Mouse (Mus musculus) limb, embryonic 11.5 days (tissue): Measurements from ENCODE around the gene Slc17a3. TPM values are rescaled to one million over a fixed set of nuclear protein-coding genes. Genes with fewer than 3 reads are reported as not detected.

ENCODE experiments used
- ATAC-seq: fragments of 200-750 bp; cut with Nextera tagmentation; 2 replicates; pipeline ENCODE4 v1.8.0; 2017; ENCODE audit warnings: low read depth; ENCODE audit not compliant: insufficient number of reproducible peaks, low FRiP score, low TSS enrichment
- DNase-seq: peaks from one replicate; pipeline ENCODE4 v3.0.0-alpha.2; 2015; ENCODE audit warnings: low spot score
- H3K27ac ChIP-seq: fragments of 300-500 bp; sonication (generic); replicated peaks from 2 replicates; pipeline ENCODE4 v1.5.1; 2014; ENCODE audit warnings: low read depth, mild to moderate bottlenecking, low read length
- H3K27me3 ChIP-seq: fragments of 300-500 bp; sonication (generic); 2 replicates; pipeline ENCODE4 v1.6.1; 2014; ENCODE audit warnings: mild to moderate bottlenecking, low read length, mixed read lengths; ENCODE audit not compliant: control insufficient read depth, insufficient read depth
- H3K36me3 ChIP-seq: fragments of 300-500 bp; sonication (generic); 2 replicates; pipeline ENCODE4 v1.6.1; 2014; ENCODE audit warnings: mild to moderate bottlenecking, low read length, moderate library complexity, mixed read lengths; ENCODE audit not compliant: control insufficient read depth, insufficient read depth
- H3K4me1 ChIP-seq: fragments of 300-500 bp; sonication (generic); 2 replicates; pipeline ENCODE4 v1.6.1; 2014; ENCODE audit warnings: low read length, mixed read lengths; ENCODE audit not compliant: control insufficient read depth, insufficient read depth
- H3K4me2 ChIP-seq: fragments of 300-500 bp; sonication (generic); 2 replicates; pipeline ENCODE4 v1.6.1; 2014; ENCODE audit warnings: low read depth, mild to moderate bottlenecking, moderate library complexity; ENCODE audit not compliant: severe bottlenecking
- H3K4me3 ChIP-seq: fragments of 300-500 bp; sonication (generic); 2 replicates; pipeline ENCODE4 v1.5.1; 2014; ENCODE audit warnings: low read depth, low read length
- H3K9ac ChIP-seq: fragments of 300-500 bp; sonication (generic); 2 replicates; pipeline ENCODE4 v1.6.1; 2014; ENCODE audit warnings: mild to moderate bottlenecking, low read length
- H3K9me3 ChIP-seq: fragments of 300-500 bp; sonication (generic); 2 replicates; pipeline ENCODE4 v1.6.1; 2016; ENCODE audit warnings: low read length; ENCODE audit not compliant: control insufficient read depth
- WGBS: fragments of 180-500 bp; shearing (Covaris S2); extraction: QIAGEN DNeasy Blood & Tissue Kit; methylation state at CpG from one replicate; pipeline ENCODE4 v1.1.7; 2014; 5-methylcytosine and 5-hydroxymethylcytosine counted together
- polyA plus RNA-seq: library from polyadenylated mRNA; unstranded; fragments of >200 nt; fragmentation: Nextera tagmentation; extraction: Ambion mirVana; gene quantifications from 2 replicates; pipeline ENCODE4 v1.2.1, GENCODE M21; 2014

Slc17a3 gene
- polyA plus RNA-seq, 1 experiment from 2014 or later, result not detected

GRCm38 (mm10) chr13:23866086-23866710 lies 27.0 kb downstream of the Slc17a3 start:
- Histone ChIP-seq H3K4me2 (no peak overlapping the region), H3K4me3 (no peak overlapping the region), H3K4me1 (no peaks in the 10 kb centered on the region), H3K27me3 (no peaks in the 10 kb centered on the region), H3K9ac (no peak overlapping the region), H3K9me3 (no peaks in the 10 kb centered on the region), H3K36me3 (no peaks in the 10 kb centered on the region), H3K27ac (no peak overlapping the region)
- DNase-seq, result no peak
- no peak for ATAC-seq
- 82% methylated on average over 9 of the region's 9 CpGs for WGBS

GRCm38 (mm10) chr13:23867000-23867399 lies 27.8 kb downstream of the Slc17a3 start:
- Histone ChIP-seq H3K27me3 (no peaks in the 10 kb centered on the region), H3K9me3 (no peaks in the 10 kb centered on the region), H3K4me3 (no peak overlapping the region), H3K27ac (no peak overlapping the region), H3K36me3 (no peaks in the 10 kb centered on the region), H3K4me2 (no peak overlapping the region), H3K9ac (no peak overlapping the region), H3K4me1 (no peaks in the 10 kb centered on the region)
- no peak for DNase-seq
- 90% methylated on average over 6 of the region's 6 CpGs for WGBS
- no peak for ATAC-seq

GRCm38 (mm10) chr13:23867405-23867804 lies 28.2 kb downstream of the Slc17a3 start, which contains the start of gene Slc17a1:
Gene Slc17a1 (plus strand): TSS chr13:23867750.
- H3K4me2 ChIP-seq, result no peak within 1 kb of the TSS
- WGBS, result 86% methylated on average over 7 of the region's 7 CpGs
- no peaks in the 10 kb centered on the region for H3K27me3 ChIP-seq
- H3K9me3 ChIP-seq, result no peaks in the 10 kb centered on the region
- no peaks in the 10 kb centered on the region for H3K36me3 ChIP-seq
- ATAC-seq (no peak), DNase-seq (no peak)
- no peak within 1 kb of the TSS for H3K9ac ChIP-seq
- H3K4me3 ChIP-seq, result no peak within 1 kb of the TSS
- H3K4me1 ChIP-seq, result no peaks in the 10 kb centered on the region
- H3K27ac ChIP-seq, result no peak within 1 kb of the TSS

- Histone ChIP-seq H3K4me1 (no peaks in the 10 kb centered on the region), H3K9me3 (no peaks in the 10 kb centered on the region), H3K4me2 (no peak overlapping the region), H3K27ac (no peak overlapping the region), H3K27me3 (no peaks in the 10 kb centered on the region), H3K4me3 (no peak overlapping the region), H3K9ac (no peak overlapping the region), H3K36me3 (no peaks in the 10 kb centered on the region)
- ATAC-seq (no peak), DNase-seq (no peak)
- 92% methylated on average over 8 of the region's 8 CpGs for WGBS
Observed at GRCm38 (mm10) chr13:23868790-23869533, 29.7 kb downstream of the Slc17a3 start.

GRCm38 (mm10) chr13:23869996-23870395 lies 30.8 kb downstream of the Slc17a3 start:
- DNase-seq, result no peak
- Histone ChIP-seq H3K27me3 (no peaks in the 10 kb centered on the region), H3K4me3 (no peak overlapping the region), H3K4me2 (no peak overlapping the region), H3K9me3 (no peaks in the 10 kb centered on the region), H3K9ac (no peak overlapping the region), H3K27ac (no peak overlapping the region), H3K4me1 (no peaks in the 10 kb centered on the region), H3K36me3 (no peaks in the 10 kb centered on the region)
- ATAC-seq, result no peak
- 85% methylated on average over 3 of the region's 3 CpGs for WGBS

GRCm38 (mm10) chr13:23873141-23873540 lies 33.9 kb downstream of the Slc17a3 start:
- Histone ChIP-seq H3K27ac (no peak overlapping the region), H3K4me2 (no peak overlapping the region), H3K9ac (no peak overlapping the region), H3K4me3 (no peak overlapping the region), H3K36me3 (no peaks in the 10 kb centered on the region), H3K4me1 (no peaks in the 10 kb centered on the region), H3K27me3 (no peaks in the 10 kb centered on the region), H3K9me3 (no peaks in the 10 kb centered on the region)
- DNase-seq (no peak), ATAC-seq (no peak)
- WGBS, result 79% methylated on average over 5 of the region's 5 CpGs

GRCm38 (mm10) chr13:23879106-23879505 lies 39.9 kb downstream of the Slc17a3 start:
- H3K36me3 ChIP-seq, result no peaks in the 10 kb centered on the region
- H3K4me1 ChIP-seq, result no peaks in the 10 kb centered on the region
- no peak overlapping the region for H3K4me2 ChIP-seq
- no peaks in the 10 kb centered on the region for H3K27me3 ChIP-seq
- 80% methylated on average over 3 of the region's 3 CpGs for WGBS
- H3K9me3 ChIP-seq, result no peaks in the 10 kb centered on the region
- no peak overlapping the region for H3K4me3 ChIP-seq
- no peak overlapping the region for H3K9ac ChIP-seq
- DNase-seq, result no peak
- no peak overlapping the region for H3K27ac ChIP-seq
- no peak for ATAC-seq

- Histone ChIP-seq H3K36me3 (no peaks in the 10 kb centered on the region), H3K27ac (no peak overlapping the region), H3K27me3 (no peaks in the 10 kb centered on the region), H3K4me1 (no peaks in the 10 kb centered on the region), H3K4me3 (no peak overlapping the region), H3K4me2 (no peak overlapping the region), H3K9ac (no peak overlapping the region), H3K9me3 (no peaks in the 10 kb centered on the region)
- no peak for ATAC-seq
- no peak for DNase-seq
- 89% methylated on average over 5 of the region's 5 CpGs for whole genome bisulfite sequencing
Observed at GRCm38 (mm10) chr13:23879636-23880035, 40.4 kb downstream of the Slc17a3 start.
